Mouse (Mus musculus) ES-Bruce4 (cell line): Measurements from ENCODE around the gene Slc16a3. TPM values are rescaled to one million over a fixed set of nuclear protein-coding genes. Genes with fewer than 3 reads are reported as not detected.

Experiments used
- H3K27ac ChIP-seq: 2 replicates; pipeline ENCODE4 v1.5.1; 2012; ENCODE audit warnings: low read length, inconsistent platforms; ENCODE audit not compliant: insufficient read depth
- H3K27me3 ChIP-seq: 2 replicates; pipeline ENCODE4 v1.6.1; 2012; ENCODE audit warnings: mild to moderate bottlenecking, low read length, inconsistent platforms; ENCODE audit not compliant: control insufficient read depth, poor library complexity, insufficient read depth, severe bottlenecking
- H3K36me3 ChIP-seq: 2 replicates; pipeline ENCODE4 v1.6.1; 2012; ENCODE audit warnings: inconsistent platforms, mild to moderate bottlenecking, low read length, moderate library complexity; ENCODE audit not compliant: control insufficient read depth, poor library complexity, insufficient read depth, severe bottlenecking
- H3K4me1 ChIP-seq: one replicate; pipeline ENCODE4 v1.8.1; 2011; ENCODE audit warnings: low read length; ENCODE audit not compliant: control insufficient read depth, insufficient read depth
- H3K4me3 ChIP-seq: 2 replicates; pipeline ENCODE4 v1.5.1; 2011; ENCODE audit warnings: low read depth, mild to moderate bottlenecking, low read length
- H3K9ac ChIP-seq: 2 replicates; pipeline ENCODE4 v1.6.1; 2012; ENCODE audit warnings: low read depth, mild to moderate bottlenecking, inconsistent platforms; ENCODE audit not compliant: poor library complexity, severe bottlenecking
- H3K9me3 ChIP-seq: replicated peaks from 2 replicates; pipeline ENCODE4 v1.6.1; 2012; ENCODE audit warnings: mild to moderate bottlenecking, low read length, inconsistent platforms; ENCODE audit not compliant: control insufficient read depth, poor library complexity, insufficient read depth, severe bottlenecking
- CTCF ChIP-seq: IDR thresholded peaks from one replicate; pipeline ENCODE4 v1.8.1; 2011; ENCODE audit warnings: low read depth, low read length
- EP300 ChIP-seq: IDR thresholded peaks from 2 replicates; pipeline ENCODE4 v1.6.1; 2011; ENCODE audit warnings: low read depth, low read length; ENCODE audit not compliant: insufficient read depth
- POLR2A ChIP-seq: IDR thresholded peaks from one replicate; pipeline ENCODE4 v1.8.1; 2011; ENCODE audit warnings: low read length; ENCODE audit not compliant: insufficient read depth
- polyA plus RNA-seq: library from polyadenylated mRNA; stranded (reverse); fragments of >200 nt; gene quantifications from 2 replicates; pipeline ENCODE4 v1.2.4, GENCODE M21; 2011; ENCODE audit warnings: low read depth; ENCODE audit not compliant: missing spikeins, insufficient read depth, insufficient read length

The Slc16a3 gene
- polyA plus RNA-seq, 1 experiment, result 84.3 TPM

DNA sequence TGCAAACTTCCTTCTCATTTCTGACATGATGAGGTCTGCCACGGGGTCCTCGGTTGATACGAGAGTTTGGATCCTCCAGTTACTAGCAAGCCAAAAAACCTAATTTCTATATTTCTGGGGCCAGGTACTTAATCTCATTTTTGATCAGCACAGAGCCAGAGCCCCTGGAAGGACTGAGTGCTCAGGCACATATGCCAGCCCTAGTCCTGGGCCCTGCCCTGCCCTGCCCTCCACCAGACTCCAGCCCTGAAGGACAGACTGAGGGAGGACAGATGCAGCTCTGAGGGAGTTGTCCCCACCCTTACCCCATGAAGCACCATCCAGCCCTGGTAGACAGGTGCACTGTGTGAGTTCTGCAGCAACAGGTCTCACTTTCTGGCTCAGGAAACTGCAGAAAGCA lies 43.7 kb upstream of the Slc16a3 start:
- Histone ChIP-seq H3K4me1 (no peaks in the 10 kb centered on the region), H3K27me3 (no peaks in the 10 kb centered on the region), H3K36me3 (no peaks in the 10 kb centered on the region), H3K9me3 (no peaks in the 10 kb centered on the region), H3K27ac (no peak overlapping the region), H3K9ac (no peak overlapping the region), H3K4me3 (no peak overlapping the region)
- TF ChIP-seq EP300, result no peak
- TF ChIP-seq POLR2A, result no peak
- TF ChIP-seq CTCF, result no peak

- Histone ChIP-seq H3K4me3 (no peak overlapping the region), H3K9ac (no peak overlapping the region), H3K36me3 (no peaks in the 10 kb centered on the region), H3K4me1 (no peaks in the 10 kb centered on the region), H3K27me3 (no peaks in the 10 kb centered on the region), H3K27ac (no peak overlapping the region), H3K9me3 (no peaks in the 10 kb centered on the region)
- TF ChIP-seq CTCF (peak; percentile 100), POLR2A (no peak), EP300 (no peak)
Measured at GRCm38 (mm10) chr11:120905430-120905873, 42.8 kb upstream of the Slc16a3 start.

DNA sequence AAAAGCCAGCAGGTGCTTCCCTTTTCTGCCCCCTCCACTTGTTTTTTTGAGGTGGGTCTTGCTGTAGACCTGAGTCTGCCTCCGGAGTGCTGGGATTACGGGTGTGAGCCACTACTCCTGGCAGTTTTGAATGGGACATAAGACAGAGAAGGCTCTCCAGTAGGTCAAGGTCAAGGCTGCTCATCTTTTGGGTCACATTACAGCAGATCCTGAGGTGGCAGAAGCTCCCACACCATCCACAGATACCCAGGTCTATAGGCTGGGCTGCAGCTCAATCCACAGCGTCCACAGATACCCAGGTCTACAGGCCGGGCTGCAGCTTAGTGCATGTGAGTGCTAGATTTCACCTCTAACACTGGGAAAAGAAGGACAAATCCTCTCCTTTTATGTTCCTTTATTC lies 34.5 kb upstream of the Slc16a3 start:
- Histone ChIP-seq H3K27me3 (no peaks in the 10 kb centered on the region), H3K9me3 (0 out of 2 replicates have a peak, but pooled peaks cover 4% of the 10 kb centered on the region), H3K9ac (no peak overlapping the region), H3K4me1 (no peaks in the 10 kb centered on the region), H3K36me3 (no peaks in the 10 kb centered on the region), H3K4me3 (no peak overlapping the region), H3K27ac (no peak overlapping the region)
- TF ChIP-seq POLR2A (no peak), EP300 (no peak), CTCF (no peak)

DNA sequence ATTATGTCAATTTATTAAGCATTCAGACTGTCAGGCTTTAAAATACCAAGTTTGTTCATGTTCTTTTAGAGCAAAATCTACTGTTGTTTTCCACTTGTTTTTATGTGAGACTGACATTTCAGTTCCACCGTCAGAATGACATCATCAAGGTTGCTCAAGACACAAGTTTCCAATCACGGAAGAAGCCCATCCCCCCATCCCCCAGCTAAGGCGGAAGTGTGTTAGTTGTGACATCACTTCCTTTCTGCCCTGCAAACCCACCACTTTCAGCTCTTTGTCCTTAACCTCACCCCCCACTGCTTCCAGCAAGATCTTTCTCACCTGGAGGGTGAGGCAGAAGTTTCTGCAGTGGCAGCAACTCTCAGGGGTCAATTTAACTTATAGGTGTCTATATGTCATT lies 31.8 kb upstream of the Slc16a3 start:
- no peak for TF ChIP-seq POLR2A
- TF ChIP-seq CTCF, result no peak
- TF ChIP-seq EP300, result no peak
- H3K27me3 ChIP-seq, result no peaks in the 10 kb centered on the region

GRCm38 (mm10) chr11:120917756-120918155 lies 30.5 kb upstream of the Slc16a3 start:
- H3K27me3 ChIP-seq, result no peaks in the 10 kb centered on the region
- TF ChIP-seq EP300, result no peak
- TF ChIP-seq POLR2A, result no peak
- no peak for TF ChIP-seq CTCF
- no peaks in the 10 kb centered on the region for H3K4me1 ChIP-seq
- H3K9me3 ChIP-seq, result 0 out of 2 replicates have a peak, but pooled peaks cover 4% of the 10 kb centered on the region
- no peak overlapping the region for H3K4me3 ChIP-seq
- H3K36me3 ChIP-seq, result no peaks in the 10 kb centered on the region
- no peak overlapping the region for H3K27ac ChIP-seq
- H3K9ac ChIP-seq, result no peak overlapping the region

More for the DNA sequence above, 31.8 kb upstream of the Slc16a3 start:
- Histone ChIP-seq H3K4me1 (no peaks in the 10 kb centered on the region), H3K36me3 (no peaks in the 10 kb centered on the region), H3K9ac (no peak overlapping the region), H3K27ac (no peak overlapping the region), H3K4me3 (no peak overlapping the region), H3K9me3 (0 out of 2 replicates have a peak, but pooled peaks cover 4% of the 10 kb centered on the region)

DNA sequence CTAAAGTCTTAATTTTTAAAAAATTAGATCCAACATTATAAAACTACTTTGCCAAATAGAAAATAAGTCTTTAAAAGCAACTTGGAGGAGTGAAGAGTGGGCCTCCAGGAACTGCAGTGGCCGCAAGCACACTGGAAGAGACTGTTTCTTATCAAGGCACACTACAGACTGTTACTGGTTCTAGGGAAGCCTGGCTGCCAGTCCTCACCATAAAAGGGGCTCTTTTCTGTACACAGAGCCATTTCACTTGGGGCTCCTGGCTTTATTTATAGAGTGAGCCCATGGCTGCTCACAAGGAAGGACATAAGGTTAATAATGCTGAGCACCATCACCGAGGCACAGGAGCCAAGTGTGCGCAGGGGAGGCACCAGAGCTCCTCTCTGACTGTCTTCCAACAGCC lies 25.8 kb upstream of the Slc16a3 start:
- Histone ChIP-seq H3K4me3 (no peak overlapping the region), H3K27me3 (no peaks in the 10 kb centered on the region), H3K4me1 (no peaks in the 10 kb centered on the region), H3K36me3 (no peaks in the 10 kb centered on the region), H3K9me3 (no peaks in the 10 kb centered on the region), H3K9ac (no peak overlapping the region), H3K27ac (no peak overlapping the region)
- TF ChIP-seq POLR2A (no peak), CTCF (no peak), EP300 (no peak)
